Mouse (Mus musculus): ENCODE results near the gene Gm36079. TPM values are rescaled to one million over a fixed set of nuclear protein-coding genes. Genes with fewer than 3 reads are reported as not detected.

Gene Gm36079
- not detected in 4 replicates for total RNA-seq (2023)

DNA sequence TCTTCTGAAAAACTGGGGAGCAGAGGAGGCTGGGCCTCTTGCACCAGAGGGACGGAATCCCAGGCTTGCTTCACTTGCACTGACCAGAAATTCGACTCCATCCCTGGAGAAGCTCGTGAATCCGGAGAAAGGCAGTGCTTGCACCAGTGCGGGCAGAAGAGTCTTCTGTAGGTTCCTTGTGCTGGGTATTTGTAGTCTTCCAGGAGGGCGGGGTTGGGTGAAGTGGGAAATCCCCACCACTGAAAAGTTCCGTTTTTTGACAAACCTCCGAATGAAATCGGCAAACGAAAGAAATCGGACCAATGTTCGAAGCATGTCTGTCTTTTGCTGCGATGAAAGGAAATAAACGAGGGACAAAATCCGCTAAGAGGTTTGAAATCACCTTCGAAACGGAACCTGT lies at the start of gene Gm36079:
Gene Gm36079, minus strand, starts transcription at position 101 of the 400 bp plus-strand sequence.

DNA sequence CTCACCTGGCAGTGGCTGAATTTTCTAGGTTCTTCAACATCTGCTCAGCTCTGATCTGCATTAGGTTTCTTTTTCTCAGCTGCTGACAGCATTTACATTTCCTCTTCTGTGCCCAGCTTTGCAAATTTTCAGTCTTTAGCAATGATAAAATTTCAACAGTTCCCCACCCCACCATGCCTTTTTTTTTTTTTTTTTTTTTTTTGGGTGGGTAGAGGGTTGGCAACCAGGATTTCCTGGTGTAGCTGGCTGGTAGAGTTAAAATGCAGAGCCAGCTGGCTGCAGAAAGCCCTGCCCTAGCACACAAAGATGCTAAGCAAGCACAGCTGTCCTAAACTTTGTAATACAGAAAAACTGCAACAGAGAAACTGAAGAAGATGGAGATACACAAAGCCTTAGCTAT lies 25.3 kb upstream of the Gm36079 start, which contains the start of gene Gm21188:
Gene Gm21188, minus strand, starts transcription at position 110 of the 400 bp plus-strand sequence.

Other genes with a start within 250 kb of the Gm36079 start
- 73.4 to 81.7 TPM (median 76.3 TPM) in 4 replicates for gene Zfp131, start 236.1 kb downstream of the Gm36079 start, total RNA-seq (2023)
- not detected in 4 replicates for gene AF067063, start 196.8 kb downstream of the Gm36079 start, total RNA-seq (2023)
- not detected in 4 replicates for gene D13Ertd608e, start 191.0 kb downstream of the Gm36079 start, total RNA-seq (2023)
- gene Tcstv1, start 132.2 kb downstream of the Gm36079 start, total RNA-seq (2023): not detected in 4 replicates
- not detected in 4 replicates for gene Gm21761, start 97.7 kb downstream of the Gm36079 start, total RNA-seq (2023)
- gene B020031M17Rik, start 76.2 kb downstream of the Gm36079 start, total RNA-seq (2023): not detected in 4 replicates
- not detected in 4 replicates for gene Gm21188, start 25.2 kb upstream of the Gm36079 start, total RNA-seq (2023)
- gene Gm20767, start 113.2 kb upstream of the Gm36079 start, total RNA-seq (2023): not detected in 4 replicates
- gene Gm21818, start 145.4 kb upstream of the Gm36079 start, total RNA-seq (2023): not detected in 4 replicates
- gene Gm21762, start 188.9 kb upstream of the Gm36079 start, total RNA-seq (2023): 1.1 TPM in 1 of 4 replicates, not detected in the others
- not detected in 4 replicates for gene Gm21731, start 212.1 kb upstream of the Gm36079 start, total RNA-seq (2023)
- 1.9 TPM in 1 of 4 replicates, not detected in the others for gene AF067061, start 236.1 kb upstream of the Gm36079 start, total RNA-seq (2023)